Mouse (Mus musculus) myocyte (in vitro differentiated cells): Measurements from ENCODE around the gene Pde1b. TPM values are rescaled to one million over a fixed set of nuclear protein-coding genes. Genes with fewer than 3 reads are reported as not detected.
A peak's percentile ranks its signal among the peaks of the same experiment; 100 is the strongest.

Experiments used
- H3K27me3 ChIP-seq: one replicate; pipeline ENCODE4 v1.6.1; 2011; ENCODE audit not compliant: control insufficient read depth, insufficient read depth, insufficient read length
- H3K36me3 ChIP-seq: one replicate; pipeline ENCODE4 v1.6.1; 2011; ENCODE audit not compliant: control insufficient read depth, insufficient read depth
- H3K4me2 ChIP-seq: one replicate; pipeline ENCODE4 v1.6.1; 2011; ENCODE audit warnings: low read depth, control low read depth
- H3K4me3 ChIP-seq: one replicate; pipeline ENCODE4 v1.5.1; 2011; ENCODE audit warnings: mild to moderate bottlenecking, control low read depth, moderate library complexity
- H3K79me2 ChIP-seq: one replicate; pipeline ENCODE4 v1.6.1; 2011; ENCODE audit not compliant: control insufficient read depth, insufficient read depth
- H3ac ChIP-seq: one replicate; pipeline ENCODE4 v1.6.1; 2011; ENCODE audit not compliant: control insufficient read depth, insufficient read length
- CEBPB ChIP-seq: IDR thresholded peaks from 2 replicates; pipeline ENCODE4 v1.6.1; 2011; ENCODE audit warnings: mild to moderate bottlenecking, moderate library complexity; ENCODE audit not compliant: poor library complexity, insufficient read depth, severe bottlenecking
- E2F4 ChIP-seq: IDR thresholded peaks from one replicate; pipeline ENCODE4 v1.6.1; 2011; ENCODE audit warnings: mild to moderate bottlenecking, control low read depth, moderate library complexity; ENCODE audit not compliant: insufficient read depth
- MAX ChIP-seq: IDR thresholded peaks from one replicate; pipeline ENCODE4 v1.6.1; 2011; ENCODE audit warnings: low read depth, mild to moderate bottlenecking, control low read depth
- MYOD1 ChIP-seq, 3 experiments: IDR thresholded peaks; one replicate each; pipeline ENCODE4 v1.6.1; 2011; ENCODE audit warnings: control low read depth in 2 of 3, low read depth in 2 of 3, mild to moderate bottlenecking in 2 of 3, moderate library complexity in 1 of 3; ENCODE audit not compliant: insufficient read length in 2 of 3, control insufficient read depth in 1 of 3
- MYOG ChIP-seq, 3 experiments: IDR thresholded peaks; one replicate each; pipeline ENCODE4 v1.6.1; 2011; ENCODE audit warnings: control low read depth in 2 of 3, low read depth in 2 of 3, mild to moderate bottlenecking in 2 of 3; ENCODE audit not compliant: insufficient read length in 2 of 3, control insufficient read depth in 1 of 3, insufficient read depth in 1 of 3
- POLR2A ChIP-seq: IDR thresholded peaks from one replicate; pipeline ENCODE4 v1.6.1; 2011; ENCODE audit warnings: low read depth, mild to moderate bottlenecking, control low read depth, moderate library complexity; ENCODE audit not compliant: insufficient read length
- POLR2AphosphoS2 ChIP-seq: IDR thresholded peaks from one replicate; pipeline ENCODE4 v1.6.1; 2011; ENCODE audit warnings: low read depth, control low read depth; ENCODE audit not compliant: insufficient read length
- REST ChIP-seq: IDR thresholded peaks from one replicate; pipeline ENCODE4 v1.6.1; 2011; ENCODE audit warnings: mild to moderate bottlenecking, control low read depth, moderate library complexity; ENCODE audit not compliant: insufficient read depth, insufficient read length
- SRF ChIP-seq: IDR thresholded peaks from one replicate; pipeline ENCODE4 v1.6.1; 2011; ENCODE audit warnings: low read depth; ENCODE audit not compliant: control insufficient read depth, insufficient read length
- TCF12 ChIP-seq: IDR thresholded peaks from one replicate; pipeline ENCODE4 v1.6.1; 2011; ENCODE audit warnings: mild to moderate bottlenecking, control low read depth; ENCODE audit not compliant: poor library complexity, insufficient read depth, severe bottlenecking
- TCF3 ChIP-seq: IDR thresholded peaks from one replicate; pipeline ENCODE4 v1.6.1; 2011; ENCODE audit warnings: low read depth, control low read depth; ENCODE audit not compliant: insufficient read length
- USF1 ChIP-seq: IDR thresholded peaks from one replicate; pipeline ENCODE4 v1.6.1; 2011; ENCODE audit warnings: low read depth, mild to moderate bottlenecking, control low read depth, moderate library complexity
- polyA plus RNA-seq: library from polyadenylated mRNA; unstranded; fragments of >200 nt; fragmentation: generic; extraction: Trizol; gene quantifications from one replicate; pipeline ENCODE4 v1.2.1, GENCODE M21; 2012; ENCODE audit warnings: missing spikeins

The Pde1b gene
- polyA plus RNA-seq, 1 experiment, result 0.83 TPM

GRCm38 (mm10) chr15:103547983-103548382 is 45.1 kb downstream of the Pde1b start:
- Histone ChIP-seq H3K4me2 (no peak overlapping the region), H3K27me3 (peaks cover 25% of the 10 kb centered on the region), H3K36me3 (no peaks in the 10 kb centered on the region), H3K4me3 (no peak overlapping the region), H3ac (no peak overlapping the region), H3K79me2 (no peaks in the 10 kb centered on the region)
- TF ChIP-seq TCF3 (no peak), TCF12 (no peak), POLR2A (no peak), USF1 (no peak), REST (no peak)

GRCm38 (mm10) chr15:103549475-103549874 is 46.6 kb downstream of the Pde1b start:
- TF ChIP-seq POLR2AphosphoS2 (no peak), MAX (no peak), MYOD1 (IDR thresholded peaks at IDR 0.05; ENCODE audit: control insufficient read depth in 1 of 3, insufficient read length in 2 of 3, low read depth in 2 of 3) (no peak), E2F4 (no peak), CEBPB (no peak), TCF3 (no peak), TCF12 (no peak), SRF (no peak), USF1 (no peak), POLR2A (no peak), MYOG (IDR thresholded peaks at IDR 0.05; ENCODE audit: control insufficient read depth in 1 of 3, insufficient read depth in 1 of 3, insufficient read length in 2 of 3, low read depth in 2 of 3) (no peak)
- no peak overlapping the region for H3ac ChIP-seq

GRCm38 (mm10) chr15:103551053-103551452 is 48.2 kb downstream of the Pde1b start:
- Histone ChIP-seq H3K4me2 (no peak overlapping the region), H3K79me2 (no peaks in the 10 kb centered on the region), H3K4me3 (no peak overlapping the region), H3K36me3 (no peaks in the 10 kb centered on the region), H3ac (no peak overlapping the region), H3K27me3 (peaks cover 11% of the 10 kb centered on the region)
- TF ChIP-seq MYOD1 (IDR thresholded peaks at IDR 0.05; ENCODE audit: control insufficient read depth in 1 of 3, insufficient read length in 2 of 3, low read depth in 2 of 3) (peak in 2 of 3 experiments; percentile 38 to 77), MYOG (IDR thresholded peaks at IDR 0.05; ENCODE audit: control insufficient read depth in 1 of 3, insufficient read depth in 1 of 3, insufficient read length in 2 of 3, low read depth in 2 of 3) (peak in 2 of 3 experiments; percentile 36), REST (no peak), MAX (no peak), POLR2A (no peak), E2F4 (no peak), TCF3 (no peak), TCF12 (no peak), POLR2AphosphoS2 (no peak), USF1 (no peak), CEBPB (no peak), SRF (no peak)

More at GRCm38 (mm10) chr15:103549475-103549874, 46.6 kb downstream of the Pde1b start:
- Histone ChIP-seq H3K4me3 (no peak overlapping the region), H3K36me3 (no peaks in the 10 kb centered on the region), H3K4me2 (no peak overlapping the region), H3K79me2 (no peaks in the 10 kb centered on the region), H3K27me3 (peaks cover 21% of the 10 kb centered on the region)

GRCm38 (mm10) chr15:103552096-103552690 is 49.4 kb downstream of the Pde1b start:
- Histone ChIP-seq H3K36me3 (no peaks in the 10 kb centered on the region), H3K27me3 (peaks cover 10% of the 10 kb centered on the region), H3ac (no peak overlapping the region)

GRCm38 (mm10) chr15:103564981-103565380 is 62.1 kb downstream of the Pde1b start, which contains the start of gene Glycam1:
TSS of gene Glycam1 (minus strand) at chr15:103565081.
- H3K4me3 ChIP-seq, result no peak within 1 kb of the TSS
- no peaks in the 10 kb centered on the region for H3K27me3 ChIP-seq
- no peak within 1 kb of the TSS for H3K4me2 ChIP-seq
- H3K36me3 ChIP-seq, result no peaks in the 10 kb centered on the region
- H3K79me2 ChIP-seq, result no peaks in the 10 kb centered on the region
- H3ac ChIP-seq, result no peak within 1 kb of the TSS
- TF ChIP-seq POLR2A (no peak), CEBPB (no peak), TCF3 (no peak), TCF12 (no peak), MYOG (IDR thresholded peaks at IDR 0.05; ENCODE audit: control insufficient read depth in 1 of 3, insufficient read depth in 1 of 3, insufficient read length in 2 of 3, low read depth in 2 of 3) (no peak), E2F4 (no peak), REST (no peak), SRF (no peak), USF1 (no peak), POLR2AphosphoS2 (no peak)

More at GRCm38 (mm10) chr15:103552096-103552690, 49.4 kb downstream of the Pde1b start:
- no peak overlapping the region for H3K4me2 ChIP-seq
- H3K79me2 ChIP-seq, result no peaks in the 10 kb centered on the region
- H3K4me3 ChIP-seq, result no peak overlapping the region
- TF ChIP-seq MYOG (IDR thresholded peaks at IDR 0.05; ENCODE audit: control insufficient read depth in 1 of 3, insufficient read depth in 1 of 3, insufficient read length in 2 of 3, low read depth in 2 of 3) (no peak), SRF (no peak), REST (no peak), CEBPB (no peak), MAX (no peak), E2F4 (no peak), MYOD1 (IDR thresholded peaks at IDR 0.05; ENCODE audit: control insufficient read depth in 1 of 3, insufficient read length in 2 of 3, low read depth in 2 of 3) (no peak)
